Mouse (Mus musculus): ENCODE results near the gene Gm28363.
"Not testable (repeated sequence)": the region's sequence is repeated elsewhere in the genome, so short reads cannot be mapped to it uniquely, and the experiment has no call there.

Gene Gm28363

DNA sequence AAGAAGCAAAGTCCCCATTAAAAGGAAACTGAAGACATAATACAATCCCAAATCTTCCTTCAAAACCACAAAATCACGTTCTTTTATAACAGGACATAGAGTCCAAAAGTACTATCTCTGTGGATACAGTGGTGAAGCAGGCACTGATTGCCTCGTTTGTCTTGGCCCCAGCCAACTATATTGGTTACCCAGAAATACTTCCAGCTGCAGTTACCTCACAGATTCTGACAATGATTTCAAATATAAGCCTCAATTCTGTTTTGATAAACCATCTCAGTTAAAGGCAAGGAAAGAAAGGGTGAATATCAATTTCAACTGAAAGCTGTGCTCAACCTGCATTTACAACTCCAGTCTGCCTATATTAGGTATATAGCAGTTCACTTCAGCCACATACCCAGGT is at the start of gene Gm28363:
Gm28363 (plus strand) TSS at position 301 of the 400 bp plus-strand sequence.
- in situ Hi-C loops (cut with MseI, MboI) = not testable (repeated sequence)

DNA sequence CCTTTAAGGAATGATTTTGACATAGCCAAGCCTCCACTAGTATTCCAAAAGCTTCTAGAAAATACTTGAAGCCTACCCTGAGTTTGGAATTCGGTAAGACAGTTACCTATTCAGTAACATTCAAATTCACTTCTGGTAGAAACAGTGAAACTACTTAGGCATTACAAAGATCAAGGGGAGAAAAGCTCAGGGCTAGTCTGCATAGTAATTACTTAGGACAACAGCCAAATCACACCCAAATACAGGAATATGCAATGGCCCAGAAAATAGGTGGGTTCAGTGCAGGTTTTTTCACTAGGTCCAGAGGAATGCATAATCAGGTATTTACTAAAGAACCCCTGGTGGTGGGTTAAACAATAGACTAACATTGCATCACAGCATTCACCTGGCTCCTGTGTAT is 46.7 kb upstream of the Gm28363 start:
- in situ Hi-C loops (cut with MseI, MboI) = not testable (repeated sequence)
